Mouse (Mus musculus): ENCODE measurements around the gene Psmc5. TPM values are rescaled to one million over a fixed set of nuclear protein-coding genes. Genes with fewer than 3 reads are reported as not detected.

The Psmc5 gene
- total RNA-seq, 4 experiments from 2014 or later = 99.8 to 112 (median 103) TPM

GRCm38 (mm10) chr11:106268326-106269059, 12.5 kb downstream of the Psmc5 start:
- peak; percentile 87 for DNase-seq (ENCODE audit: low spot score)

GRCm38 (mm10) chr11:106269060-106269431, 13.1 kb downstream of the Psmc5 start:
- DNase-seq (ENCODE audit: low spot score) = no peak

- DNase-seq (ENCODE audit: low spot score) = no peak
Measured at GRCm38 (mm10) chr11:106271131-106271793, 15.3 kb downstream of the Psmc5 start.

GRCm38 (mm10) chr11:106271794-106272643, 16.1 kb downstream of the Psmc5 start:
- no peak for DNase-seq (ENCODE audit: low spot score)

- DNase-seq (ENCODE audit: low spot score) = peak; percentile 99
Measured at GRCm38 (mm10) chr11:106272644-106273310, 16.8 kb downstream of the Psmc5 start, which contains the start of gene Smarcd2. Gene Smarcd2, minus strand, starts transcription at chr11:106272972.

GRCm38 (mm10) chr11:106273311-106273684, 17.3 kb downstream of the Psmc5 start:
- no peak for DNase-seq (ENCODE audit: low spot score)

GRCm38 (mm10) chr11:106273811-106274210, 17.9 kb downstream of the Psmc5 start:
- DNase-seq (ENCODE audit: low spot score) = no peak

GRCm38 (mm10) chr11:106274374-106274773, 18.4 kb downstream of the Psmc5 start:
- no peak for DNase-seq (ENCODE audit: low spot score)

GRCm38 (mm10) chr11:106274971-106275411, 19.0 kb downstream of the Psmc5 start:
- DNase-seq (ENCODE audit: low spot score) = no peak

GRCm38 (mm10) chr11:106276454-106276853, 20.5 kb downstream of the Psmc5 start, which contains the start of gene Tcam1:
Gene Tcam1, plus strand, starts transcription at chr11:106276672.
- peak; percentile 93 for DNase-seq (ENCODE audit: low spot score)

- no peak for DNase-seq (ENCODE audit: low spot score)
Measured at GRCm38 (mm10) chr11:106282452-106282851, 26.5 kb downstream of the Psmc5 start.

- DNase-seq (ENCODE audit: low spot score) = no peak
Measured at GRCm38 (mm10) chr11:106283371-106283770, 27.4 kb downstream of the Psmc5 start.

- no peak for DNase-seq (ENCODE audit: low spot score)
Measured at GRCm38 (mm10) chr11:106284126-106284525, 28.2 kb downstream of the Psmc5 start.

- DNase-seq (ENCODE audit: low spot score) = no peak
Measured at GRCm38 (mm10) chr11:106286206-106286605, 30.3 kb downstream of the Psmc5 start.

GRCm38 (mm10) chr11:106286987-106287386, 31.0 kb downstream of the Psmc5 start:
- DNase-seq (ENCODE audit: low spot score) = no peak

GRCm38 (mm10) chr11:106289369-106289768, 33.4 kb downstream of the Psmc5 start:
- no peak for DNase-seq (ENCODE audit: low spot score)

GRCm38 (mm10) chr11:106290376-106290775, 34.4 kb downstream of the Psmc5 start:
- DNase-seq (ENCODE audit: low spot score) = no peak

GRCm38 (mm10) chr11:106291861-106292260, 35.9 kb downstream of the Psmc5 start:
- no peak for DNase-seq (ENCODE audit: low spot score)

GRCm38 (mm10) chr11:106301765-106302164, 45.8 kb downstream of the Psmc5 start, which contains the start of gene Gh:
Gene Gh, minus strand, starts transcription at chr11:106301865.
- no peak for DNase-seq (ENCODE audit: low spot score)

- peak; percentile 37 for DNase-seq (ENCODE audit: low spot score)
Measured at GRCm38 (mm10) chr11:106302634-106303033, 46.7 kb downstream of the Psmc5 start.

- no peak for DNase-seq (ENCODE audit: low spot score)
Measured at GRCm38 (mm10) chr11:106305348-106306064, 49.6 kb downstream of the Psmc5 start.

All from heart, adult 8-10 months (tissue).